Comparison of ENCODE assay signal across 12 mouse cellular contexts in the genomic region with DNA sequence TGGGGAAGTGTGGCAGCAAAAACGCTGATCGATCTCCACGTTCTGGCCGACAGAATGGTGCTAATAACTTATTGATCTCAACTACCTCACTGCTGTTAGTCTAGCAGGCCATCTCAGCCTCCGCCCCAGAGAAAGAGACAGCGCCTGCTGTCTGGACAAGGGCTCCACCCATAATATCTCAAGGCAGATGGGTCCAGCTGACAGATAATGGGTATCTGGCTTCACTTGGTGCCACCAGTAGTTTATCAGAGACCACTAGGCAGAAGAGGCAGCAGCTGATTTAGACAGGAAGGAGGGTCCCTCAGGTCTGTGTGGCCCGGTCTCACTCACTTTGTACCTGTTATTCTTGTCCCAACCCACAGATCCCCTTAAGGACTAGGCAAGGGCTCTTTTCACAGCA. TPM values are rescaled to one million over a fixed set of nuclear protein-coding genes. Genes with fewer than 3 reads are reported as not detected.
DNase-seq lines count a peak whose midpoint lies in the region; ATAC-seq lines count a peak whose summit lies in the region.
"Had no signal": no experiment of that assay in that cellular context is flagged by ENCODE, and none has a peak within 500 bp of the region (broad histone marks: within the 10 kb centered on the region; RNA-seq: fewer than 3 reads in every experiment).

No protein-coding gene starts in this region.

- no peak overlapping the region; the same call in 1 of the 2 replicates for H3K9ac ChIP-seq in heart, embryonic 11.5 days (ENCODE audit: low read depth, low read length)
- peak overlapping the region; percentile 75 for H3K9ac ChIP-seq in liver, embryonic 12.5 days
- H3K9ac ChIP-seq in midbrain, embryonic 16.5 days (ENCODE audit: low read depth, low read length) = 0 out of 2 replicates have a peak overlapping the region, but pooled peaks have one; percentile 3

- peaks cover 7% of the 10 kb centered on the region for H3K4me1 ChIP-seq in heart, embryonic 11.5 days (ENCODE audit: control insufficient read depth, insufficient read depth, low read length)
- H3K4me1 ChIP-seq in liver, embryonic 12.5 days = peaks cover 66% of the 10 kb centered on the region
- H3K4me1 ChIP-seq in midbrain, embryonic 16.5 days (ENCODE audit: control insufficient read depth, insufficient read depth, low read length) = peaks cover 14% of the 10 kb centered on the region; the same call in 1 of the 2 replicates

- peaks cover 6% of the 10 kb centered on the region for H3K36me3 ChIP-seq in heart, embryonic 11.5 days (ENCODE audit: control insufficient read depth, insufficient read depth, low read length)
- H3K36me3 ChIP-seq in liver, embryonic 12.5 days = peaks cover 40% of the 10 kb centered on the region
- H3K36me3 ChIP-seq in midbrain, embryonic 16.5 days (ENCODE audit: control insufficient read depth, insufficient read depth, low read length) = peaks cover 4% of the 10 kb centered on the region

- ATAC-seq in heart, embryonic 11.5 days (replicated peaks; ENCODE audit: insufficient number of reproducible peaks, low FRiP score, low TSS enrichment) = peak; percentile 80
- ATAC-seq in liver, embryonic 12.5 days = peak; percentile 90
- ATAC-seq in midbrain, embryonic 16.5 days = no peak

- no peaks in the 10 kb centered on the region for H3K9me3 ChIP-seq in heart, embryonic 11.5 days (replicated peaks; ENCODE audit: control insufficient read depth, low read length)
- no peaks in the 10 kb centered on the region for H3K9me3 ChIP-seq in liver, embryonic 12.5 days (replicated peaks)
- H3K9me3 ChIP-seq in midbrain, embryonic 16.5 days (replicated peaks; ENCODE audit: control insufficient read depth, low read length, poor library complexity, severe bottlenecking) = no peaks in the 10 kb centered on the region
- H3K9me3 ChIP-seq: embryonic facial prominence, embryonic 10.5 days had no signal

- peak overlapping the region; percentile 66 for H3K27ac ChIP-seq in heart, embryonic 11.5 days (ENCODE audit: low read depth, low read length)
- peak overlapping the region; percentile 98 for H3K27ac ChIP-seq in liver, embryonic 12.5 days
- H3K27ac ChIP-seq in midbrain, embryonic 16.5 days (ENCODE audit: low read length) = 0 out of 2 replicates have a peak overlapping the region, but pooled peaks have one; percentile 38
- H3K27ac ChIP-seq: embryonic facial prominence, embryonic 10.5 days had no signal

- DNase-seq in heart, adult 18-20 months = no peak
- DNase-seq in spleen, postnatal 10 days (ENCODE audit: low spot score in 2 of 2) = peak; percentile 43 to 50
- no peak for DNase-seq in spleen, adult 12 weeks (ENCODE audit: low spot score)
- no peak for DNase-seq in thymus, adult 18-20 months
- DNase-seq in gastrocnemius, adult 8-10 months (ENCODE audit: low spot score in 2 of 2) = no peak
- DNase-seq: kidney, postnatal 10 days; lung, adult 2 months had no signal

- WGBS in heart, embryonic 11.5 days (ENCODE audit: insufficient replicate concordance) = 35% methylated on average over 7 of the region's 7 CpGs
- WGBS in liver, embryonic 12.5 days (ENCODE audit: insufficient replicate concordance) = 6% methylated on average over 7 of the region's 7 CpGs
- 35% methylated on average over 7 of the region's 7 CpGs for WGBS in midbrain, embryonic 16.5 days

- H3K4me3 ChIP-seq in heart, embryonic 11.5 days (ENCODE audit: low read depth, low read length) = no peak overlapping the region
- H3K4me3 ChIP-seq in liver, embryonic 12.5 days = peak overlapping the region; percentile 40
- no peak overlapping the region for H3K4me3 ChIP-seq in midbrain, embryonic 16.5 days (ENCODE audit: low read depth, low read length)

- H3K4me2 ChIP-seq in heart, embryonic 11.5 days = peak overlapping the region; percentile 32
- H3K4me2 ChIP-seq in liver, embryonic 12.5 days = peak overlapping the region; percentile 72
- H3K4me2 ChIP-seq in midbrain, embryonic 16.5 days (ENCODE audit: low read length) = no peak overlapping the region

- H3K27me3 ChIP-seq in heart, embryonic 11.5 days (ENCODE audit: control insufficient read depth, insufficient read depth, low read length) = peaks cover 29% of the 10 kb centered on the region
- peaks cover 17% of the 10 kb centered on the region for H3K27me3 ChIP-seq in liver, embryonic 12.5 days (replicated peaks)
- peaks cover 6% of the 10 kb centered on the region; the same call in 1 of the 2 replicates for H3K27me3 ChIP-seq in midbrain, embryonic 16.5 days (ENCODE audit: control insufficient read depth, insufficient read depth, low read depth, low read length)

RNA-seq across cellular contexts. Expression of a gene that starts 2.4 kb away (rescaled TPM):
- 4.3 TPM in 2 replicates for polyA plus RNA-seq in heart, embryonic 11.5 days (2014; fragmentation: Nextera tagmentation; extraction: Ambion mirVana)
- not detected for total RNA-seq in heart, adult 18-20 months (2021)
- polyA plus RNA-seq in liver, embryonic 12.5 days (2016; fragmentation: Nextera tagmentation; extraction: Ambion mirVana) = 26.8 and 28.4 TPM in 2 replicates
- polyA plus RNA-seq in midbrain, embryonic 16.5 days (2015; fragmentation: Nextera tagmentation; extraction: Ambion mirVana) = 4.4 and 4.9 TPM in 2 replicates
- not detected for total RNA-seq in gastrocnemius, adult 8-10 months (2022)

RNA-seq across cellular contexts. Expression of a gene that starts 17.2 kb away (rescaled TPM):
- polyA plus RNA-seq in heart, embryonic 11.5 days (2014; fragmentation: Nextera tagmentation; extraction: Ambion mirVana) = 47.8 and 50.4 TPM in 2 replicates
- 10 to 100 TPM; 22.9 to 27.0 TPM for total RNA-seq in heart, adult 18-20 months (2021)
- polyA plus RNA-seq in liver, embryonic 12.5 days (2016; fragmentation: Nextera tagmentation; extraction: Ambion mirVana) = 125 and 130 TPM in 2 replicates
- 48.6 and 50.9 TPM in 2 replicates for polyA plus RNA-seq in midbrain, embryonic 16.5 days (2015; fragmentation: Nextera tagmentation; extraction: Ambion mirVana)
- total RNA-seq in gastrocnemius, adult 8-10 months (2022) = 10 to 100 TPM; 30.9 to 38.1 (median 32.1) TPM

RNA-seq across cellular contexts. Expression of a gene that starts 18.4 kb away (rescaled TPM):
- polyA plus RNA-seq in heart, embryonic 11.5 days (2014; fragmentation: Nextera tagmentation; extraction: Ambion mirVana) = 8.7 and 12.2 TPM in 2 replicates
- total RNA-seq in heart, adult 18-20 months (2021) = 10 to 100 TPM; 10.1 to 11.0 TPM
- polyA plus RNA-seq in liver, embryonic 12.5 days (2016; fragmentation: Nextera tagmentation; extraction: Ambion mirVana) = 7.2 TPM in 2 replicates
- 26.8 and 26.9 TPM in 2 replicates for polyA plus RNA-seq in midbrain, embryonic 16.5 days (2015; fragmentation: Nextera tagmentation; extraction: Ambion mirVana)
- 1 to 10 TPM; 5.5 to 6.6 (median 6.2) TPM for total RNA-seq in gastrocnemius, adult 8-10 months (2022)

RNA-seq across cellular contexts. Expression of a gene that starts 37.4 kb away (rescaled TPM):
- 0.58 and 0.72 TPM in 2 replicates for polyA plus RNA-seq in heart, embryonic 11.5 days (2014; fragmentation: Nextera tagmentation; extraction: Ambion mirVana)
- total RNA-seq in heart, adult 18-20 months (2021) = 100 to 1,000 TPM; 265 to 319 TPM
- 0.12 TPM in 2 replicates for polyA plus RNA-seq in liver, embryonic 12.5 days (2016; fragmentation: Nextera tagmentation; extraction: Ambion mirVana)
- 2.0 and 2.7 TPM in 2 replicates for polyA plus RNA-seq in midbrain, embryonic 16.5 days (2015; fragmentation: Nextera tagmentation; extraction: Ambion mirVana)
- 100 to 1,000 TPM; 149 to 208 (median 179) TPM for total RNA-seq in gastrocnemius, adult 8-10 months (2022)
- polyA plus RNA-seq: testis, adult 2 months had no signal

RNA-seq across cellular contexts. Expression of a gene that starts 49.9 kb away (rescaled TPM):
- polyA plus RNA-seq in heart, embryonic 11.5 days (2014; fragmentation: Nextera tagmentation; extraction: Ambion mirVana) = 0.70 and 1.0 TPM in 2 replicates
- total RNA-seq in heart, adult 18-20 months (2021) = 10 to 100 TPM in 1 of 2 experiments, 1 to 10 TPM in 1; 9.5 to 11.6 TPM
- polyA plus RNA-seq in liver, embryonic 12.5 days (2016; fragmentation: Nextera tagmentation; extraction: Ambion mirVana) = 1.3 and 1.4 TPM in 2 replicates
- polyA plus RNA-seq in midbrain, embryonic 16.5 days (2015; fragmentation: Nextera tagmentation; extraction: Ambion mirVana) = 3.7 and 4.2 TPM in 2 replicates
- 1 to 10 TPM; 4.3 to 6.3 (median 4.8) TPM for total RNA-seq in gastrocnemius, adult 8-10 months (2022)

Comparison
In these comparisons a context has a peak if more than half of its experiments do, and no peak if none do; other contexts are left out.
1. DNase-seq: peak in spleen, postnatal 10 days (2 of 2); none in heart, adult 18-20 months (0 of 2), spleen, adult 12 weeks (single experiment), thymus, adult 18-20 months (0 of 2) and gastrocnemius, adult 8-10 months (0 of 2).
2. H3K27ac ChIP-seq: peak in every context shown above with its lines; median percentile 98 in liver, embryonic 12.5 days; 66 in heart, embryonic 11.5 days; 38 in midbrain, embryonic 16.5 days.